Mouse (Mus musculus) ES-E14 (cell line): ENCODE data around the gene Gm6588.

ENCODE experiments used
- CHD2 ChIP-seq: IDR thresholded peaks from 2 replicates; pipeline ENCODE4 v1.6.1; 2014; ENCODE audit warnings: mild to moderate bottlenecking, low read depth, low read length, inconsistent platforms
- HCFC1 ChIP-seq: IDR thresholded peaks from 2 replicates; pipeline ENCODE4 v1.6.1; 2012; ENCODE audit warnings: low read length, inconsistent platforms, borderline replicate concordance; ENCODE audit not compliant: insufficient read depth
- MAFK ChIP-seq: IDR thresholded peaks from 2 replicates; pipeline ENCODE4 v1.6.1; 2014; ENCODE audit warnings: mild to moderate bottlenecking, low read depth, low read length, inconsistent platforms; ENCODE audit not compliant: insufficient read depth
- ZC3H11A ChIP-seq: IDR thresholded peaks from 2 replicates; pipeline ENCODE4 v1.6.1; 2012; ENCODE audit warnings: low read depth, mild to moderate bottlenecking, inconsistent platforms, low read length, borderline replicate concordance
- ZNF384 ChIP-seq: IDR thresholded peaks from 2 replicates; pipeline ENCODE4 v1.6.1; 2012; ENCODE audit warnings: low read depth, low read length, inconsistent platforms

DNA sequence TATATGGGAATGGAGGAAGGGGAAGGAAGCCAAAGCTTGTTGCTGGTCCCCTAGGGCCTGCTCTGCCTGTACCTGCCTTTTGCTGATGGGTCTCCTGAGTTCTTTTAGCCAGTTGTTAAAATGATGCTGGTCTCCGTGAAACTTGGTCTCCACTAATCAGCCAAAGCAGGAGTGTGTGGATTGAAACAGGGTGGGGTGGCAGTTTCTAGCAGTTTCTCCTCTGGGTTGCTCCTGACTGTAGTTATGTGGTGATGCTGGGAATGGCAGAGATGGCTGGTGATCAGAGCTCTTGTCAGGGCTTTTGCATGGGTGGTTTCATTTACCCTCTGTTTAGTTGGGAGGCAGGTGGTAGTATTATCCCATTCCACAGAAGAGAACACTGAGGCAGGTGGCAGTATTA is 38.3 kb downstream of the Gm6588 start:
- TF ChIP-seq CHD2 (no peak), ZC3H11A (no peak), MAFK (no peak), HCFC1 (no peak), ZNF384 (no peak)
